Mouse (Mus musculus): ENCODE results near the gene Slfn9.
"Not testable (repeated sequence)": the region's sequence is repeated elsewhere in the genome, so short reads cannot be mapped to it uniquely, and the experiment has no call there.

DNA sequence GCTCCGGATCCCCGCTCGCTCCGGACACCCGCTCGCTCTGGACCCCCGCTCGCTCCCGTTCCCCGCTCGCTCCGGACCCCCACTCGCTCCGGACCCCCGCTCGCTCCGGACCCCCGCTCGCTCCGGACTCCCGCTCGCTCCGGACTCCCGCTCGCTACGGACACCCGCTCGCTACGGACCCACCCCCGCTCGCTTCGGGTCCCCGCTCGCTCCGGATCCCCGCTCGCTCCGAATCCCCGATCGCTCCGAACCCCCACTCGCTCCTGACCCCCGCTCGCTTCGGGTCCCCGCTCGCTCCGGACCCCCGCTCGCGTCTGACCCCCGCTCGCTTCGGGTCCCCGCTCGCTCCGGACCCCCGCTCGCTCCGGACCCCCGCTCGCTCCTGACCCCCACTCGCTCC, 60.5 kb downstream of the Slfn9 start:
- TF ChIP-seq CEBPB (IDR thresholded peaks at IDR 0.05; ENCODE audit: low read depth); CTCF (IDR thresholded peaks at IDR 0.05; ENCODE audit: control insufficient read depth, insufficient read depth, insufficient read length); MAX (IDR thresholded peaks at IDR 0.05); USF1 (IDR thresholded peaks at IDR 0.05; ENCODE audit: low read depth): not testable (repeated sequence)

Measured in C2C12 (cell line).